Mouse (Mus musculus) spleen, embryonic (tissue): ENCODE data around the gene Ccnf.

Experiments used
- CTCF ChIA-PET: fragments of 350-600 bp; sonication (Branson Sonifier 250); formaldehyde crosslinking; loops from one replicate; lab custom pipeline; 2022; lab: Charles Lee

The Ccnf gene

GRCm38 (mm10) chr17:24225851-24226250, 25.4 kb downstream of the Ccnf start:
- CTCF ChIA-PET, result no interaction called here

GRCm38 (mm10) chr17:24224741-24225140, 26.5 kb downstream of the Ccnf start:
- CTCF ChIA-PET, result no interaction called here

DNA sequence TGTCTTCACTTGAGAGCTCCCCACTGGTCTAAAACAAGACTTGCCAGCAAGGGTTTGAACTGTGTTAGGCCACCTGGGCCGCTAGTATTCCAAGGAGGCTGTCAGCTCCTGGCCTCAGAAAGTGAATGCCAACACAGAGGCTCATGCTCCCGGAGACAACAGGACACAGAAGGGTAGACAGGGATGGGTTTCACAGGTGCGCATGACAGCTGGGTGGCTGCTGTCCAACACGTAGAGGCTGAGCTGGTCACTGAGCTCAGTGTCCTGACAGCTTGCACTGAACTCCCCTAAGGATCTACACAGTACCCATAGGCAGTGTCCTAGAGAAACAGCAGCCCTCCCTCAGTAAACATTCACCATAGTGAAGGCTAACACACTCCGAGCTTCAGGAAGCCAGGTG, 27.8 kb downstream of the Ccnf start:
- CTCF ChIA-PET, result no interaction called here

DNA sequence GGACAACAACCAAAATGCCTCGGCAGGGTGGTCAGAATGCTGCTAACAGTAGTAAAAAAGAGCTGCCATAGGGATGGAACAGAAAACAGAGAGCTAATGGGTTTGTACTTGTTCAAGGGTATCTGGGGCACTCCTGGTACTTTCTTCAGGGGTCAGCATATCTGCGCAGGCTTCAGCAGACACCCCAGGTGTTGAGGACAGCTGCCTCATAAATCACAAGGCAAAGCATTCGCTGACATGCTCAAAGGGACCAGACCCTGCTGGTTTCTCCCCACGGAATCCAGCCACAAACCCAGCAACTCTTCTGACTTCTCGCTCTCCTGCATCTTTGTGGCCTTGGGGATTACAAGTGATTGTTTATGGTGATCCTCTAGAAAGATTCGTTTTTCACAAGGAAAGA, 28.6 kb downstream of the Ccnf start:
- CTCF ChIA-PET, result no interaction called here

DNA sequence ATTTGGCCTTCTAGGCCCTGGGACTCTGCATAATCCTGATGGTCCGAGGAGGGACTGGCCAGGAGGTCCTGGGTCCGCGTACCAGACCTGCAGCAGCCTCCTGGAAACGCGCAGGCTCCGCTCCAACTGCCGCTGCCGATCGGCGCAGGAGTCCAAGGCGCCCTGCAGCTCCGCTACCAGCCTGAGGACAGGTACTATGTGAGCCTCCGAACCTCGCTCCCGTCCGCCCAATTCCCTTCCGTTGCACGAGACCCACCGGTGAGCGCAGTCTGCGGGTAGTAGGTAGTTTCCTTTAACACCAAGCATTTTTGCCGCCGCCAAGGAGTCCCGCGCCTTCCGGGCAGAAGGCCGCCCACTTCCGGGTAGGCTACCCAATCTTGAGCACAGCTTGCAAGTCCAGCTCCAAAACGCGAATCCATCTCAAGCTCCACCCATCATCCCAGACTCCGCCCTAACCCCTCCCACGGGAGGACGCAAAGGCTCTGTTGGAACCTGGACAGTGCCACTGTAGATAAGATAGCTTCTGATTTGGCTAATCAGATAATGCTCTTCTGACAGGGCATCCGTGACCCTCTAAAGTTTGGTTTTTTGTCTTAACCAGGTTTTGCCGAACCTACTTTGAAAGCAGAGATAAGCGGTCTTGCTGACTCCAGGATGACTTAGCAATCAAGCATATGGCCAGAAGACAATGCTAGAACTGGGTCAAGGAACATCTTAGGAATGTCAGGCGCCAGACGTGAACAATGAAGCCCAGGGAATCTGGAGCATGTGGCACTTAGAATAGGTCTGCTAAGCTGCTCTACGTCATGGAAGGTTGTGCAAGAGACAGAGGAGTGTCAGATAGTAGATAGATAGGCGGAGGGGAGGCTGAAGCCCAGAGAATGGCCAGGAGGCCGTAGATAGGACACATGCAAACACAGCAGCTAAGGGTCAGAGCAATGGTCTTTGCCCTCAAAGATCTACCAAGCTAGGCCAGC, 30.6 kb downstream of the Ccnf start, which contains the start of gene Tedc2:
Gene Tedc2, minus strand, starts transcription at position 417 of the 977 bp plus-strand sequence.
- CTCF ChIA-PET, result no interaction called here

DNA sequence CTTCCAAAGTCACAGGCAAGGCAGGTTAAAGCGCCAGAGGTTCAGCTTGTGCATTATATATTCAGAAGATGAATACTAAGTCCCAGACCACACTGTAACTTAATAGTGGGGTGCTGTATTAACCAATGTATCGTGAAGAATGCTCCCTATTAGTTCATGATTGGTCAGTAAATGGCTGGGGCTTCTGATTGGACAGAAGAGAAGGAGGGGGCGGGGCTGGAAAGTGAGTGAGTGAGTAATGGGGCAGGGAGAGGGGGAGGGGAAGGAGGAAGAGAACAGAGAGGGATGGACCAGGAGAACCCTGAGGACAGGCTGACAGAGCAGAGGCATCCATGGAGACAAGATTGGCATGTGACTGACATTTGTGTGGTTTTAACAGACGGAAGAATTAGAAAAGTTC, 34.4 kb downstream of the Ccnf start:
- CTCF ChIA-PET, result interaction anchor here (0.6 kb wide), 1 partner anchor 162 kb away, joined by 4 read pairs; no protein-coding TSS in a partner anchor

GRCm38 (mm10) chr17:24213186-24213585, 38.1 kb downstream of the Ccnf start:
- CTCF ChIA-PET, result no interaction called here

- CTCF ChIA-PET, result no interaction called here
These were observed 38.8 kb downstream of the Ccnf start for GRCm38 (mm10) chr17:24212441-24213018.

DNA sequence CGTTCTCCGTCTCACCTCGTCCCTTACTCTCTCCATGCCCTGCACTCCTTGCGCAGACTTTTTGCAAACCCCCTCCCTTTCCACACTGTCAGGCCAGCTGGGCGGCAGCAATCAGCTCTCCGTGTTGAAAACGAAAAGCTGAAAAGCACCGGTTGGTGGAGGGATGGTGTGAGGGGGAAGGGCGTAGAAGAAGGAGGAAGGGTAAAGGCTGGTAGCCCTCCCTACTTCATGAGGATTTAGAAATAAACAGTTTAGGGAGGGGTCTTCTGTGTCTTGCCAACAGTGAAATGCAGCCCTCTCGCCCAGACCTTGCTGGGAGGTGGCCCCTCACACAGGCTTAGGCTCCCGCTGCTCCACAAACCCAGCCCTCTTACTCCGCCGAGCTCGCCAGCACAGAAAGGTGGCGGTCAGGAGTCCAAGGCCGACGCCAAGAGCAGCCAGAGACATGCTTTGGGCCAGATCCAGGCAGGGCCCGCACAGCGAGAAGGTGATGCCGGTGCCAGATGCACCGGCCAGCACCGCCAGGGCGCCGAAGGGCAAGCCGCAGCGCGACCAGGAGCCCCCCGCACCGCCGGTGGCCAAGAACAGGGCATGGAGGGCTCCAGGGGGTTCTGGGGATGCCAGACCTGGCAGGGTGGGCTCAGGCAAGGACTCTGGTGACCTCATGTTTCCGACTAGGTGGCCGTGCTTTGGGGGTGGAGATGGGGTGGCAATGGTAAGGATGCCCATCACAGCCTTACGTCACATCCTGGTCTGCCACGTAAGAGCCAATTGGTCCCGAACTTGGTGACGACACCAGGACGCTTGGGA, 39.4 kb downstream of the Ccnf start:
- CTCF ChIA-PET, result no interaction called here

DNA sequence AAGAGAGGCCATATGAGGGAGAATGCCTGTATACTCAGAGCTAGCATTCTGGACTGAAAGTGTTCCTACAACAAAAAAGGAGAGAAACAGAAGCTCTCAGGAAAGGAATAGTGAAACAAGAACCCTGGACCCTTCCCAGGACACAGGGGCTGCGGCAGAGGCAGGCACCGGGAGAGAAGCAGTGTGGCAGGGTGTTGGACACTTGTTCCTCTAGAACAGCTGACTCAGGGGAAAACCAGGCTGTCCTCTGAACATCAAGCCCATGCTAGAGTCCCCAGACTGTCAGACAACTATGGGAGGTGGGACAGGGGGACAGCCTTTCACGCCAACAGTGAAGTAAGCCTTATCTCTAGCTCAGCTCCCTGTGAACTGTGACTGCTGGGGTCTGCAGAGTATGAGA, 40.7 kb downstream of the Ccnf start:
- CTCF ChIA-PET, result no interaction called here

DNA sequence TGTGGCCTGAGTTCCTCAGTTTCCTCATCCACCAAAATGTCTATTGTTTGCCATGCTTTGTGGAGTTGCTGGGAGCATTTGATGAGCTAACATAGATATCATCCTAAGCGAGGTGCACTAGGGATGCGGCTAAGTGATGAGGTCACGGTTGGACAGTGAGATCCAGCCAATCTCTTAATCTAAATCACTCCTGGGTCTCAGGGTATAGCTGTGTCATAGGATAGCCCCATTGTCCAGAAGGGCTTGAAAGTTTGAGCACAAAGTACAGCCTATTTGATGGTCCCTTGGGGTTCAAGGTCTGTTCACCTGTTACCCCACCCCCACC, 41.4 kb downstream of the Ccnf start:
- CTCF ChIA-PET, result no interaction called here

- CTCF ChIA-PET, result no interaction called here
These were observed 42.0 kb downstream of the Ccnf start, which contains the start of gene Ntn3 for GRCm38 (mm10) chr17:24209043-24209915. Ntn3 (minus strand) TSS chr17:24209531.

DNA sequence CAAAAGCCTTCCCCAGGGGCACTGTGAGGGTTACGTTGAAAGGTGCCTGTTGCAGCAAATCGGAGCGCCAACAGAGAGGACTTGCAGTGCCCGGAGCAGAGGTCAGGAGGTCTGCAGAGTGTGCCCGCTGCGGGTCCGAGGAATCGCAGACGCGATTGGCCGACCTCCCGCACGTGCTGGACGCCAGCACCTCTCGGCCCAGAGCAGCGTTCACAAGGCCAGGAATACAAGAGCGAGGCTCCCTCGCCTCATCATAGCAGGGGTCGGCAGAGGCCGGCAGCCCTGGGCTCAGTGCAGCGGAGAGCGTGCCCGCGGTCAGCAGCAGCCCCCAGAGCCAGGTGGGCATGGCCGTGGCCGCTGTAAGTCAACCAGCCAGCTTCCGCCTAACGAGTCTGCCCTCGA, 42.6 kb downstream of the Ccnf start:
- CTCF ChIA-PET, result no interaction called here

DNA sequence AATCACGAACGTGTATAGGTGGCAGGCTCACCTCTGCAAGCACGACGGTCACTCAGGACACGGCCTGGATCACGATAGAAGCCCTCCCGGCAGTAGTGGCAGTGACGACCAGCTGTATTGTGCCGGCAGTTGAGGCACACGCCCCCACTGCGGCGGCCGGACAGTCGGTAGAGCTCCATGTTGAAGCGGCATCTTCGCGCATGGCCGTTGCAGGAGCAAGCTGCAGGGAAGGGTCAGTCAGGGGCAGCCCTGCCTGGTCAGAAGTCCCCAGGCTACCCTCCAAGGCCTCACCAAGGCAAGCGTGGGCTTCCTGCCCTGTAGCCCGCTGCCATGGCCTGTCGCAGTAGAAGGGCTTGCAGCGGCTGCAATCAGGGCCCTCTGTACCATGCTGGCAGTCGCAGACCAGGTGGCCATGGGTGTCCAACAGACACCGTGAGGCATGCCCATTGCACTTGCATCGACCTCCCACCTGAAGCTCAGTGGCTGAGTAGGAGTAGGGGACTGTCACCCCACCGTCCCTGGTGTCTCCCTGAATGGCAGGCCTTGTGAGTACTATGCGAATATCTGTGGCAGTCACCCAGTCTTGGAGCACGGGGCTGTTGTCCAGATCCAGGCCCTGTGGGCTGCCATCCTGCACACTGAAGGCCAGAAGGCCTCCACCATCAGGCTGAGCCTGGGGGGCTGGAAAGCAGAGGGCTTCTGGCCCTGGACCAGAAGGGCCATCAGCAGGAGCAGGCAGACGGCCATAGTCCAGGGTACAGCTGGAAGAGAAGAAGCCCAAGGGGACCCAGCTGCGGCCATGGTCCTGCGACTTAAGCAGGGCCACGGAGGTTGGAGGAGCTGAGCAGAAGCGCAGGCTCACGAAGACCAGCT, 43.3 kb downstream of the Ccnf start:
- CTCF ChIA-PET, result no interaction called here

DNA sequence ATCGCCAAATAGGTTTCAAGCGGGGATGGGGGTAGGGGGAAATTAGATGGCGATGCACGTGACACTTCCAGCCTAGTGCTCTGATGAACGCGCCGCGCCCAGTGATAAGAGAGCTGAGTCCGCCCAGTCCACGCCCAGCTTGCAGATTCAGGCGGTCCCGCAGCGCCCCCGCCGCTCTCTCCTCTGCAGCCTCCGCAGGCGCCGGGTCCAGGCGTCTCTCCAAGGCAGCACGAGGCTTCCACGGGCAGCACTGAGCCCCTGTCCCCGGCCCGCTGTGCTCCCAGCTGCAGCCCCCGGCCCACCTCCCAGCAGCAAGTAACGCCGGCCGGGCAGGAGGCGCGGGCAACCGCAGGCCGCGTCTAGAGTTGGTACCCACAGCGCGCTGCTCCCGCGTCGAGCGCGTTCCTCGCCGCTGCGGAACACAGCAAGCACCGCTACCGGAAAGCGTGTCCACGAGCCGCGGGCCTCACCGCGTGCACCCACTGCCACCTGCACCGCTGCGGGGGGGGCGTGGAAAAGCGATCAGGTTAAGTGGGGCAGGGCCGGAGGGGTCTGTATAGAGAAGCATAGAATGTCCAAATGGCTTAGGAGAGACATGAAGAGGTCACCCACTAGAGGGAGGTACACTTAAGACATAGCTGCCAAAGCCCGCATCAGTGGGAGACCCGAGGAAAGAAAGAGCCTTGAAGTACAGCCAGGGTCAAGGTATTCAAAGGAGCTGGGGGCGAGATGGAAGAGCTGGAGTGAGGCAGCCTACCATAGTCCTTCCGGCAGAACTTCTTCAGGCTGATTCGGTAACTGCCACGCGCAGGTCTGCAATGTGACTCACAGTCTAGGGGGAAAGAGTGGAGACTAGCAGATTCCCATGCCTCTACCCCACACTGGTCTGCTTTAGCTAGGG, 44.6 kb downstream of the Ccnf start:
- CTCF ChIA-PET, result interaction anchor here (0.6 kb wide), 2 partner anchors 732 to 1177 kb away, joined by 3 to 4 read pairs; no protein-coding TSS in a partner anchor

DNA sequence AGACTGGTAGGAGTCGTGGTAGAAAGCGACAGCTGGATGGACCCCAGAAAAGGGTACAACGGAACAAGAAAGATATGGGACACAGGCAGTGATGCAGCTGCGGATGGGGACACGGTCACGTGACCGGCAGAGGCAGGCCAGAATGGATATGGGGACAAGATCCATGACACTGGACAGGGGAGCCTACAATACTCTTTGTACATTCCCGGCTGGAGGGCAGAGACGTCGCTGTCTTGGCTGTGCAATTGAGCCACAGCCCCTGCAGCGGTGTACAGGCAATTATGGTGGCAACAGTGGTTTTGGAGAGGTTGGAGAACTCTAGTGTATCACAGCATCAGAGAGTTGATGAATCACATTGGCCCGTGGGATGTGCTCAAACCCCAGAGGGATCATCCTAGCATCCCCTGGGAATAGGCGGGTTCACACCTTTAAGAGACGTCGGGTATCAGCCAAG, 45.3 kb downstream of the Ccnf start:
- CTCF ChIA-PET, result interaction anchor here (0.6 kb wide), 3 partner anchors 13 to 1178 kb away, joined by 3 to 4 read pairs (median 3); no protein-coding TSS in a partner anchor

- CTCF ChIA-PET, result interaction anchor here (0.6 kb wide), 1 partner anchor 14 kb away, joined by 3 read pairs; no protein-coding TSS in a partner anchor
These were observed 45.9 kb downstream of the Ccnf start, which contains the start of gene Tbc1d24 for GRCm38 (mm10) chr17:24205284-24205888. Tbc1d24 (minus strand) TSS chr17:24205562.

- CTCF ChIA-PET, result no interaction called here
These were observed 46.4 kb downstream of the Ccnf start for GRCm38 (mm10) chr17:24204846-24205245.
